Mouse (Mus musculus): ENCODE data around the gene Macrod2.

DNA sequence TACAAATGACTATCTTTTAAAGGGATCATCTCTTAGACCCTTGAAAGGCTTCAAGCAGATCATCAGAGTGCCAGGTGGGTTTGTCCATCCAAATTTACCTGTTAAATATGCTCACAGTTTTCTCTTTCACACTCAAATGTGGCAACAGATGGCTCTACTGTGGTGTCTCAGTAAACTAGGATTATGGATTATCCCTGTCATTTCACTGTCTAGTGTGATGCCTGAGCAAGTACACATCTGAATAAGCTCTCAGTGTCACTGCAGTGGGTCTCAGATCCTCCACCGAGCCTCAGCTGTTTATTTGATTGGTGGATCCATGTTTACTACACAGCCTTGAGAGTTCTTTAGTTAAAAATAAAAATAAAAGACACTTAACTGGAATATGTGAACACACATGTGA lies 1343.6 kb downstream of the Macrod2 start:
- TF ChIP-seq POLR2A (IDR thresholded peaks at IDR 0.05; ENCODE audit: borderline replicate concordance, insufficient read depth, low read length), result no peak
- no peak for TF ChIP-seq CTCF (IDR thresholded peaks at IDR 0.05; ENCODE audit: borderline replicate concordance, insufficient read depth, low read depth, low read length)

All from cerebellum, adult 2 months (tissue).